Mouse (Mus musculus) central nervous system, embryonic 18 days (tissue): ENCODE results near the gene Eif3f. TPM values are rescaled to one million over a fixed set of nuclear protein-coding genes. Genes with fewer than 3 reads are reported as not detected.

Experiments
- polyA plus RNA-seq: library from polyadenylated mRNA; depleted of rRNA; stranded (reverse); fragments of >200 nt; gene quantifications from 2 replicates; pipeline ENCODE4 v1.2.3, GENCODE M21; 2012; rRNA removed

Gene Eif3f
- polyA plus RNA-seq: 89.4 and 107 TPM in 2 replicates

GRCm38 (mm10) chr7:108933794-108934731 lies at the start of gene Eif3f:
Gene Eif3f, plus strand, starts transcription at chr7:108934417.

GRCm38 (mm10) chr7:108884906-108885305 lies 49.3 kb upstream of the Eif3f start, which contains the start of gene Olfr518:
Gene Olfr518, minus strand, starts transcription at chr7:108885006.

DNA sequence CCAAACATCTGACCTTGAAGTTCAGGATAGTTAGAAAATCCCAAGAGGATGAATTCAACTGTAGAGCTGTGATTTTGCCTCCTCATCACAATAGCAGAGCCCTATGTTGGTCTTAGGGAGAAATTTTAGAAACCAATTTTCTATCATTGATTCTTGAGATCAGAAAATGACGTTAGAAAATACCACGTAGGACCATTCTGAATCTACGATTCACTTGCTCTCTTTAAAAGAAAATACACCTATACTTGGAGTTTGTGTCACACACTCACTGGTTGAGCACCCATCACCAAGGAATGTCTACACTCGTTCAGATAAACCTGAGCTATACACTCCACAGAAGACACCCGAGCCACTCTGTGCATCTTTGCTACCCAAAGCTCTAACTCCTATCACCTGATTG lies 39.9 kb upstream of the Eif3f start, which contains the start of gene Olfr519:
Gene Olfr519, minus strand, starts transcription at position 101 of the 400 bp plus-strand sequence.

GRCm38 (mm10) chr7:108929726-108930393 lies 4.4 kb upstream of the Eif3f start, which contains the start of gene Nlrp10:
Gene Nlrp10, minus strand, starts transcription at chr7:108930178.

DNA sequence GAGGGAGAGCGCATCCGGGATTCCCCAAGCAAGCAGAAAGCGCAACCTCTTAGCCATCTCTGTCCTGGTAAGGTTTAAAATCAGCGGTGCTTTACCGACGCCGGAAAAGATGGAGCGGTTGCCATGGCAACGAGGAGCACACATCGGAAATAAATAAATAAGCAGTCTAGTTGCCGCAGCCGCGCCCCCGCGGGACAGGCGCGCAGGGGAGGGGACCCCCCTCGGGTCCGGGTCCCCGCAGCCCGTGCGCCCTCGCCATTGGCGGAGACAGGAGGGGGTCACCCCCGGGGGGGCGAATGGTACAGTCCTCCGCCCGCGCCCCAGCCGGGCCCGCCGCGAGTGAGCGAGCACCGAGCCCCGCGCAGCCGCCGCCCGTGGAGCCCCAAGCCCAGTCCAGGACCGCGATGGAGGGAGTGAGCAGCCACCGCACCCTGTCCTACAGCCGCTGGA lies 16.1 kb downstream of the Eif3f start, which contains the start of gene Tub:
Gene Tub, plus strand, starts transcription at position 27 of the 450 bp plus-strand sequence.

Other genes starting within 250 kb of the Eif3f start
- not detected in 2 replicates for gene Olfr512, start 221.1 kb upstream of the Eif3f start, polyA plus RNA-seq
- not detected in 2 replicates for gene Olfr513, start 183.4 kb upstream of the Eif3f start, polyA plus RNA-seq
- not detected in 2 replicates for gene Olfr514, start 108.4 kb upstream of the Eif3f start, polyA plus RNA-seq
- not detected in 2 replicates for gene Olfr516, start 83.9 kb upstream of the Eif3f start, polyA plus RNA-seq
- not detected in 2 replicates for gene Olfr517, start 62.0 kb upstream of the Eif3f start, polyA plus RNA-seq
- gene Olfr518, start 49.4 kb upstream of the Eif3f start, polyA plus RNA-seq: not detected in 2 replicates
- gene Olfr519, start 40.0 kb upstream of the Eif3f start, polyA plus RNA-seq: not detected in 2 replicates
- gene Nlrp10, start 4.2 kb upstream of the Eif3f start, polyA plus RNA-seq: 0.03 and 0.05 TPM in 2 replicates
- 163 and 177 TPM in 2 replicates for gene Tub, start 15.9 kb downstream of the Eif3f start, polyA plus RNA-seq
- gene Ric3, start 148.9 kb downstream of the Eif3f start, polyA plus RNA-seq: 25.0 and 27.2 TPM in 2 replicates
- 99.9 and 101 TPM in 2 replicates for gene Lmo1, start 240.8 kb downstream of the Eif3f start, polyA plus RNA-seq